Mouse (Mus musculus) cerebellum, postnatal 4 days (tissue): ENCODE results near the gene Pan2.
"Not testable (repeated sequence)": the region's sequence is repeated elsewhere in the genome, so short reads cannot be mapped to it uniquely, and the experiment has no call there.

ENCODE experiments used
- DNase-seq, 2 experiments: peaks; one replicate each; pipeline ENCODE4 v3.0.0; 2022; ENCODE audit warnings: low spot score in 2 of 2, mixed read lengths in 1 of 2

Pan2 gene

DNA sequence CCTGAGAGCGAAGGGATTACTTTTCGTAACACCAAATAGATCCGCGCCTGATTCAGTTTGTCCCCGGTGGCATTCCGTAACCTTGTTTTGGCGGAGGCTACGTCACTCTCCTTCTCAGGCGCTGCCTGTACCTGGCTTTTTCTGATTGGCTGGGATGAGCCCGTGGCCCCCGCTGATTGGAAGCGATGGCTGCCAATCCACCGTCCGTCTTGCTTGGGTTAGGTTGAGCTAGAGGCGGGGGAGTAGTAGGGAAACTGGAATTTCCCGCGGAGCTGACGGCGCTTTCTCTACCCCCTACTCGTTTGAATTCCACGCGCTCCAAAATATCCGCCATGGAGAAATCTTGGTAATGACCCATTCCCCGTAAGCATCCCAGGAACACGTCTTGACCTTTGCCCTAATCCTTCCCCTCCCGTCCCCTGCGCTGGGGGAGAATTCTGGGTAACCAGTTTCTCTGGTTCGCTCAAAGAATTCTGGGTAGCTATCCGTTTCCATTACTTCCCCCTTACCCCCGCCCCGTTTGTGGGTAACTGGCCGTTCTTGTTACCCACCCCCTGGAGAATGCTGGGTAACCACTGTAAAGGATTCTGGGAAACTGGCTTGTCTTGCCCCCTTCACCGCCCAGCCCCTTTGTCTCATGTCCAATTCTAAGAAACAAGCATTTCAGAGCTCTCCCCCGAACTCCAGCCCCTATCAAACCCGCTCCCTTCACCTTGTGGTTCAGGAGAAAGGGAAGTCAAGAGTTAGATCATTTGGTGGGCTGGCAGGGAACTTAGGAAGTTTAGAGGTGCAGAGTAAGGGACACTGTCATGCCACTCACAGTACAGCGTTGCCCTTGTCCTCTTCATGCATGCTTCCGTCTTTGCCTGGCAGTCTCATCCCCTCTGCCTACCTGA is at the start of gene Pan2:
Gene Pan2, plus strand, starts transcription at position 210 of the 896 bp plus-strand sequence.
- peak; percentile 99 to 100 for DNase-seq

- no peak for DNase-seq
These were observed 49.4 kb upstream of the Pan2 start, which contains the start of gene Apon for GRCm38 (mm10) chr10:128253677-128254255. Gene Apon (plus strand): TSS chr10:128254096.

GRCm38 (mm10) chr10:128255925-128256324 is 47.2 kb upstream of the Pan2 start:
- no peak for DNase-seq

GRCm38 (mm10) chr10:128256328-128256727 is 46.8 kb upstream of the Pan2 start:
- no peak for DNase-seq

- DNase-seq = no peak
These were observed 44.2 kb upstream of the Pan2 start for GRCm38 (mm10) chr10:128258953-128259352.

- no peak for DNase-seq
These were observed 43.2 kb upstream of the Pan2 start for GRCm38 (mm10) chr10:128259946-128260345.

- DNase-seq = not testable (repeated sequence)
These were observed 42.8 kb upstream of the Pan2 start for GRCm38 (mm10) chr10:128260376-128260775.

- no peak for DNase-seq
These were observed 40.8 kb upstream of the Pan2 start for GRCm38 (mm10) chr10:128262300-128262699.

GRCm38 (mm10) chr10:128263393-128264310 is 39.5 kb upstream of the Pan2 start:
- DNase-seq = no peak

DNA sequence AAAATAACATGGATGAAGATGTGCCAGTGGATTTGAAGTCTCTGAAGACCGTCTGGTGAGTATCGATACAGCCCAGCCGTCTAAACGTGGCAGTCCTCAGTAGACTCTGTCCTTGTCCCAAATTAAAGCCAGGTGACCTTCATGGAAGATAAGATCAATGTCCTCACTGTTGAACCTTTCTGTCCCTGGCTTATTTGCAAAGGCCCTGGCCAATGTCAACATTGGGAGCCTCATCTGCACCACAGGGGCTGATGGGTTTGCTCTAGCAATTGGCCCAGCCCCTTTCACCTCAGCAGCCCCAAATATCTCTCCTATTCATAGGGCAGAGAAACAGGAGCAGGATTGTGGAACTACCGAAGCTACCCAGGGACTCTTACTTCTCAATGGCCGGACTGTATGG is 34.8 kb upstream of the Pan2 start, which contains the start of gene Apof:
Gene Apof, plus strand, starts transcription at position 301 of the 400 bp plus-strand sequence.
- no peak for DNase-seq

DNA sequence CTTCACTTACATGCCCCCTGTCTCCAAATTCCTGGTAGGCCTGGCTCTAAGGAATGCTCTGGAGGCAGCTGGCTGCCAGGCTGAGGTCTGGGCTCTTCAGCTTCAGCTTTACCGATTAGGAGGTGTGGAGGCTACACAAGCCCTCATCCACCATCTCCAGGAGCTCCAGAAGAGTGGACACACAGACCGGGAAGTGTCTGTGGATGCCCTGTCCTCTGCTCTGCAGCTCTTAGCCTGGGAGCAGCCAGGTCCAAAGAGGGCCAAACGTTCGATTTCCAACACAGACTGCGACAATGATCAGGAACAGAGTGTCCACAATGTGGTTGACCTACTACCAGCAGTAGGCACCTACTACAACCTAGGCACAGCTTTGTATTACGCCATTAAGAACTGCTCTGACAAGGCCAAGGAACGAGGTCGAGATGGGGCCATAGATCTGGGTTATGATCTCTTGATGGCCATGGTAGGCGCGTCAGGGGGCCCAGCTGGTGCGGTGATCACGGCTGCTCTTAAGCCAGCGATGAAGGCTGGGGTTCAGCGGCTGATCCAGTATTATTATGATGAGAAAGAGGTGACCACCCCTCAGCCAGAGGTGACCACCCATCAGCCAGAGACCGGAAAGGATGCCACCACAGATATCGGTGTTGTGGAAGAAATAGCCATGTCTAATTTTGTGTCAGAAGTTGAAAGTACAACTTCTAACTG is 33.8 kb upstream of the Pan2 start:
- no peak for DNase-seq

DNA sequence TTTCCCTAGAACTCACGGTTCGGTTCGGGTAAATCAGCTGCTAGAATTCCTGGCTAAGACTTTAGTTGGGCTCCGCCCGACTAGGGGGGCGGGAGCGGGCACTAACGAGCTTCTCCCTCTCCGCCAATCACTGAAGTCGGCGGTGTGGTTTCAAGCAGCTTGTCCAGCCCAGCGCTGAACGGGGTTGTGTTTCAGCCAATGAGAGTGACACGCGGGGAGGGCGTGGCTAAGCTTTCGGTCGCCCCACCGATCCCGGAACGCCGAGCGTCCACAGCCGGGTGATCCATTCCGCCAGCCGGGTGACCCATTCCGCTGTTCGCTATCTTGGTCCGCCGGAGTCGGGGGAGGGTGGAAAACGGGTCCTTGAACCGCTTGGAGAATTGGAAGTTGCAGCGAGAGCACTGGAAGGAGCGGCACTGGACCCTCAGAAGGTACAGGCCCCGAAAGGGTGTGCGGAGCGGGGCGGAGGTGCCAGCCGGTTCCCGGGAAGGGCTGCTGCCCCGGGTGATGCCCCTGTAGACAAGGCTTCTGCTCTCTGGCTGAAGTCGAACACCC is 32.8 kb upstream of the Pan2 start, which contains the start of gene Stat2:
Gene Stat2, plus strand, starts transcription at position 273 of the 555 bp plus-strand sequence.
- peak; percentile 80 to 92 for DNase-seq

- no peak for DNase-seq
These were observed 32.3 kb upstream of the Pan2 start for GRCm38 (mm10) chr10:128270866-128271265.

GRCm38 (mm10) chr10:128271883-128272282 is 31.3 kb upstream of the Pan2 start:
- DNase-seq = no peak

DNA sequence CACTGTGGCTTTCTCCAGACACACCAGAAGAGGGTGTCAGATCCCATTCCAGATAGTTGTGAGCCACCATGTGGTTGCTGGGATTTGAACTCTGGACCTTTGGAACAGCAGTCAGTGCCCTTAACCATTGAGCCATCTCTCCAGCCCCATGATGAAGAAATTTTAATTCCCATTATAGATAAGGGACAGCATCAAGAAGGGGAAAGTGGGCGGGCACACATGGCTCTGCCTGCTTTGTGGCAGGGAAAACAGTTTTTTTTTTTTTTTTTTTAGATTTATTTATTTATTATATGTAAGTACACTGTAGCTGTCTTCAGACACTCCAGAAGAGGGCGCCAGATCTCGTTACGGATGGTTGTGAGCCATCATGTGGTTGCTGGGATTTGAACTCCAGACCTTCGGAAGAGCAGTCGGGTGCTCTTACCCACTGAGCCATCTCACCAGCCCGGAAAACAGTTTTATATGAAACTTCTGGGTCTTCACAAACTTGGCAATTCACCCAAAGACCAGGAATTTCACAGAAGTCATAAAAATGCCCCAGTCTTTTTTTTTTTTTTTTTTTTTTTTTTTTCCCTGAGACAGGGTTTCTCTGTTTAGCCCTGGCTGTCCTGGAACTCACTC is 30.2 kb upstream of the Pan2 start:
- not testable (repeated sequence) for DNase-seq

- not testable (repeated sequence) for DNase-seq
These were observed 27.8 kb upstream of the Pan2 start for GRCm38 (mm10) chr10:128275374-128275773.

DNA sequence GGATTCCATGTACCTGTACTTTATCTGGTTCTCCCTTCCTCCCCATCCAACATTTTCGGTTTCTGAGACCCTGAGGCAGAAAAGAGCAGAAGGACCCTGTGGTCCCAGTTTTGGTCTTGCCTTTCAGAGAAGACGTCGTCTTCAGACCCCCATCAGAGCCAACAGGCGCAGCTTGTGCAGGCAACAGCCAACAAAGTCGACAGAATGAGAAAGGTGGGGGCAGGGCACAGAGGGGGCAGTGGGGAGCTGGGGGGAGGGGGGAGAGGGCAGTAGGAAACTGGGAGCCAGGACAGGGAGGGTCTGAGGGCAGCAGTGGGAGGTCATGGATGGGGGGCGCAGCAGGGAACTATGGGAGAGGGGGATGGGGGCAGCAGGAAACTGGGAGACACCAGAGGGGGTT is 25.0 kb upstream of the Pan2 start:
- DNase-seq = no peak

DNA sequence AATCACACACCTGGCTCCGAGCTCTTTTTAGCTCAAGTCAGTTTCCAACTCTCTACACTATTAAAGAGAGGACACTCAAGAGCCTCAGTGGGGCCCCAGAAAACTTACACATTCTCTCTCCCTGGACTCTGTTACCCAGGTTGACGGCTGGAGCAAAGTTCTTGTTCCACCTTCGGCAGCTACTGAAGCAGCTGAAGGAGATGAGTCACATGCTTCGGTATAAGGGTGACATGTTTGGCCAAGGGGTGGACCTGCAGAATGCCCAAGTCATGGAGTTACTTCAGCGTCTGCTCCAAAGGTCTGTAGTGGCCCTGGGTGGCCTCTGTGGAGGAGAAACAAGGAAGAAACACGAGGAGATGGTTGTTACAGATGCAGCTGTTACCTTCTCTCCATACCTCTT is 22.2 kb upstream of the Pan2 start:
- no peak for DNase-seq

DNA sequence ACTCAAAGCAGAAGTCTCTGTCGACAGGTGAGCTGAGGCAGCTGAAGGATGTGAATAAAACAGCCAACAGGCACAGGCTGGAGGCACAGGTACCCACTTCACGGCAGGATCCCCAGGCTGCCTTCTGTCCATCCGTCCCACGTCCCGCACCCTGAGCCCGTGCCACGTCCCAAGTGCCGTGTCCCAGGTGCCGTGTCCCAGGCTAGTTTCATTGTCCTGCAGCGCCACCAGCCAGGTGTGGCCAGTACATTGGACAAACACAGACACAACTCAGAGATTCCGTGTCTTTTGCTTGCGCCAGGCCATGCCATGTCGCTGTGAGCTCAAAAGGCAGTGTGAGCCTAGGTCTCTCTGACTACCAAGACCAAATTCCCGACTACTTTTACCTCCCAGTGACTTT is 21.5 kb upstream of the Pan2 start:
- no peak for DNase-seq

DNA sequence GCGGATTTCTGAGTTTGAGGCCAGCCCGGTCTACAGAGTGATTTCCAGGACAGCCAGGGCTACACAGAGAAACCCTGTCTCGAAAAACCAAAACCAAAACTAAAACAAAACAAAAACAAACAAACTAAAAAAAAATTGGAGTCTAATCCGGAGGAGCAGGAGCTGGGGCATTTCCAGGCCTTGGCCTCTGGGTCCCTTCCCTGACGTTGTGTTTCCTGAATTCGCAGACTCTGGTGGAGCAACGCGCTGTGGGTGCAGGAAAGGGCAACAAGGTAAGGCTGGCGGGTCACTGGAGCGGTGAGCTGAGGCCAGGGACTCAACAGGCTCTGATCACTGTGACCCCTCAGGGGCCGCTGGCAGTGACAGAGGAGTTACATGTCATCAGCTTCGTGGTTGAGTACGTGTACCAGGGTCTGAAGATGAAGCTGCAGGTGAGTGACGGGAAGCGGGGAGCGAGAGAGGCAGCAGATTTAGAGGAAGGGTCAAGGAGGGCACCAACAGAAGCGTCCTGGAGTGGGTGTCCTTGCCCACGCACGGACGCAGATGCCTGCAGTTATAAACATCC is 20.2 kb upstream of the Pan2 start:
- DNase-seq = no peak
